9 mouse cellular contexts compared by ENCODE assay signal in genomic region chr16:93072156-93072555, GRCm38 (mm10).
DNase-seq lines count a peak whose midpoint lies in the region; ATAC-seq and TF ChIP-seq lines count a peak whose summit lies in the region.
"Had no signal": no experiment of that assay in that cellular context is flagged by ENCODE, and none has a peak within 500 bp of the region (broad histone marks: within the 10 kb centered on the region; RNA-seq: fewer than 3 reads in every experiment).

No protein-coding gene starts in this region.

- no peak for TF ChIP-seq CTCF in kidney, adult 2 months (conservative IDR thresholded peaks at IDR 0.05; ENCODE audit: insufficient read depth, insufficient read length, low read depth, low read length)

- no peak overlapping the region for H3K4me2 ChIP-seq in kidney, embryonic 14.5 days (replicated peaks; ENCODE audit: low read depth, low read length)
- peak overlapping the region; percentile 39 for H3K4me2 ChIP-seq in heart, embryonic 16.5 days (ENCODE audit: low read depth, low read length)
- H3K4me2 ChIP-seq in liver, embryonic 13.5 days = no peak overlapping the region
- H3K4me2 ChIP-seq in hindbrain, embryonic 14.5 days (replicated peaks) = no peak overlapping the region
- H3K4me2 ChIP-seq: midbrain, embryonic 12.5 days had no signal

- H3K27me3 ChIP-seq in kidney, adult 2 months (replicated peaks; ENCODE audit: control insufficient read depth, insufficient read depth, low read length) = no peaks in the 10 kb centered on the region
- 0 out of 2 replicates have a peak, but pooled peaks cover 5% of the 10 kb centered on the region for H3K27me3 ChIP-seq in kidney, embryonic 14.5 days (ENCODE audit: control insufficient read depth, insufficient read depth, low read length)
- H3K27me3 ChIP-seq in heart, embryonic 16.5 days (ENCODE audit: control insufficient read depth, insufficient read depth, low read length) = no peaks in the 10 kb centered on the region
- H3K27me3 ChIP-seq in liver, embryonic 13.5 days = peaks cover 12% of the 10 kb centered on the region; the same call in 1 of the 2 replicates
- H3K27me3 ChIP-seq in hindbrain, embryonic 14.5 days (ENCODE audit: control insufficient read depth, insufficient read depth, low read length) = no peaks in the 10 kb centered on the region
- H3K27me3 ChIP-seq: midbrain, embryonic 12.5 days had no signal

- no peaks in the 10 kb centered on the region for H3K9me3 ChIP-seq in kidney, embryonic 14.5 days (ENCODE audit: control insufficient read depth, low read length)
- no peaks in the 10 kb centered on the region for H3K9me3 ChIP-seq in heart, embryonic 16.5 days (replicated peaks; ENCODE audit: control insufficient read depth, low read length)
- no peaks in the 10 kb centered on the region for H3K9me3 ChIP-seq in liver, embryonic 13.5 days (replicated peaks)
- no peaks in the 10 kb centered on the region for H3K9me3 ChIP-seq in hindbrain, embryonic 14.5 days (ENCODE audit: control insufficient read depth, low read length)
- H3K9me3 ChIP-seq: midbrain, embryonic 12.5 days had no signal

- no peak for ATAC-seq in kidney, embryonic 14.5 days (ENCODE audit: low FRiP score, low TSS enrichment)
- ATAC-seq in heart, embryonic 16.5 days (replicated peaks; ENCODE audit: extremely low read depth, insufficient read depth, low FRiP score) = peak; percentile 64
- no peak for ATAC-seq in liver, embryonic 13.5 days (ENCODE audit: low read depth)
- ATAC-seq in erythroblast, adult 5-6 weeks (replicated peaks; ENCODE audit: low FRiP score, poor library complexity, severe bottlenecking) = no peak
- ATAC-seq in hindbrain, embryonic 14.5 days (ENCODE audit: low FRiP score) = no peak

- H3K27ac ChIP-seq in kidney, adult 2 months (ENCODE audit: insufficient read depth, low read depth, low read length) = no peak overlapping the region
- H3K27ac ChIP-seq in kidney, embryonic 14.5 days (ENCODE audit: low read depth, low read length) = no peak overlapping the region
- H3K27ac ChIP-seq in heart, embryonic 16.5 days (ENCODE audit: low read length) = peak overlapping the region; percentile 70
- peak overlapping the region; percentile 16; the same call in 1 of the 2 replicates for H3K27ac ChIP-seq in liver, embryonic 13.5 days
- no peak overlapping the region for H3K27ac ChIP-seq in hindbrain, embryonic 14.5 days
- H3K27ac ChIP-seq: midbrain, embryonic 12.5 days had no signal

- no peaks in the 10 kb centered on the region for H3K4me1 ChIP-seq in kidney, adult 2 months (ENCODE audit: control insufficient read depth, insufficient read depth, low read length)
- 0 out of 2 replicates have a peak, but pooled peaks cover 2% of the 10 kb centered on the region for H3K4me1 ChIP-seq in kidney, embryonic 14.5 days (ENCODE audit: control insufficient read depth, insufficient read depth, low read length)
- H3K4me1 ChIP-seq in heart, embryonic 16.5 days (ENCODE audit: control insufficient read depth, insufficient read depth, low read length) = peaks cover 14% of the 10 kb centered on the region
- no peaks in the 10 kb centered on the region for H3K4me1 ChIP-seq in liver, embryonic 13.5 days (replicated peaks)
- no peaks in the 10 kb centered on the region for H3K4me1 ChIP-seq in hindbrain, embryonic 14.5 days (replicated peaks; ENCODE audit: control insufficient read depth, insufficient read depth, low read length)
- H3K4me1 ChIP-seq: midbrain, embryonic 12.5 days had no signal

- H3K36me3 ChIP-seq in kidney, adult 2 months (ENCODE audit: control insufficient read depth, insufficient read depth, low read length) = no peaks in the 10 kb centered on the region
- H3K36me3 ChIP-seq in kidney, embryonic 14.5 days (ENCODE audit: control insufficient read depth, insufficient read depth, low read length) = no peaks in the 10 kb centered on the region
- no peaks in the 10 kb centered on the region for H3K36me3 ChIP-seq in heart, embryonic 16.5 days (ENCODE audit: control insufficient read depth, insufficient read depth)
- H3K36me3 ChIP-seq in liver, embryonic 13.5 days = no peaks in the 10 kb centered on the region
- no peaks in the 10 kb centered on the region for H3K36me3 ChIP-seq in hindbrain, embryonic 14.5 days (replicated peaks; ENCODE audit: control insufficient read depth, insufficient read depth)
- H3K36me3 ChIP-seq: midbrain, embryonic 12.5 days had no signal

- no peak overlapping the region for H3K4me3 ChIP-seq in kidney, adult 2 months (ENCODE audit: insufficient read depth, low read depth, low read length)
- H3K4me3 ChIP-seq in kidney, embryonic 14.5 days (ENCODE audit: low read length) = no peak overlapping the region
- no peak overlapping the region for H3K4me3 ChIP-seq in heart, embryonic 16.5 days (ENCODE audit: low read length)
- H3K4me3 ChIP-seq in liver, embryonic 13.5 days (replicated peaks) = no peak overlapping the region
- H3K4me3 ChIP-seq in hindbrain, embryonic 14.5 days (replicated peaks; ENCODE audit: low read length) = no peak overlapping the region
- H3K4me3 ChIP-seq: midbrain, embryonic 12.5 days had no signal

- no peak for TF ChIP-seq POLR2A in kidney, adult 2 months (IDR thresholded peaks at IDR 0.05; ENCODE audit: low read depth, low read length)

- peak; percentile 39 for DNase-seq in kidney, adult 2 months
- DNase-seq in liver, embryonic 13.5 days = no peak
- DNase-seq in yolk sac, embryonic 10.5 days (ENCODE audit: low spot score) = peak; percentile 63
- no peak for DNase-seq in hindbrain, embryonic 14.5 days (ENCODE audit: low spot score)
- no peak for DNase-seq in thymus, postnatal 0 days (ENCODE audit: low spot score)

- 32% methylated on average over 6 of the region's 6 CpGs for WGBS in kidney, adult 2 months
- 53% methylated on average over 6 of the region's 6 CpGs for whole genome bisulfite sequencing in kidney, embryonic 14.5 days
- 19% methylated on average over 6 of the region's 6 CpGs for WGBS in heart, embryonic 16.5 days
- 61% methylated on average over 6 of the region's 6 CpGs for WGBS in liver, embryonic 13.5 days (ENCODE audit: insufficient replicate concordance)
- 65% methylated on average over 6 of the region's 6 CpGs for WGBS in hindbrain, embryonic 14.5 days

- no peak overlapping the region for H3K9ac ChIP-seq in kidney, embryonic 14.5 days (ENCODE audit: low read depth, low read length)
- H3K9ac ChIP-seq in heart, embryonic 16.5 days (ENCODE audit: low read length) = peak overlapping the region; percentile 18; the same call in 1 of the 2 replicates
- no peak overlapping the region for H3K9ac ChIP-seq in liver, embryonic 13.5 days
- H3K9ac ChIP-seq in hindbrain, embryonic 14.5 days = no peak overlapping the region
- H3K9ac ChIP-seq: midbrain, embryonic 12.5 days had no signal

Comparison
In these comparisons a context has a peak if more than half of its experiments do, and no peak if none do; other contexts are left out.
1. DNase-seq: peak in kidney, adult 2 months (single experiment) and yolk sac, embryonic 10.5 days (single experiment); none in liver, embryonic 13.5 days (single experiment), hindbrain, embryonic 14.5 days (single experiment) and thymus, postnatal 0 days (single experiment).
2. H3K27ac ChIP-seq: peak in heart, embryonic 16.5 days (single experiment) and liver, embryonic 13.5 days (single experiment); none in kidney, adult 2 months (single experiment), kidney, embryonic 14.5 days (single experiment) and hindbrain, embryonic 14.5 days (single experiment).